Comparison of ENCODE assay signal across 15 mouse cellular contexts in genomic region chr12:31295505-31295904, GRCm38 (mm10). TPM values are rescaled to one million over a fixed set of nuclear protein-coding genes. Genes with fewer than 3 reads are reported as not detected.
A peak's percentile ranks its signal among the peaks of the same experiment; 100 is the strongest.
DNase-seq lines count a peak whose midpoint lies in the region; ATAC-seq and TF ChIP-seq lines count a peak whose summit lies in the region.
"Had no signal": no experiment of that assay in that cellular context is flagged by ENCODE, and none has a peak within 500 bp of the region (broad histone marks: within the 10 kb centered on the region; RNA-seq: fewer than 3 reads in every experiment).

No protein-coding gene starts in this region.

- no peak for TF ChIP-seq POLR2A in kidney, adult 2 months (IDR thresholded peaks at IDR 0.05; ENCODE audit: low read depth, low read length)

- WGBS in kidney, adult 2 months, result 25% methylated on average over 3 of the region's 3 CpGs
- WGBS in heart, embryonic 10.5 days, result 50% methylated on average over 3 of the region's 3 CpGs
- 14% methylated on average over 3 of the region's 3 CpGs for WGBS in kidney, postnatal 0 days

- peak; percentile 62 for DNase-seq in kidney, adult 2 months
- DNase-seq in kidney, adult 18-20 months, result no peak
- no peak for DNase-seq in heart, embryonic 10.5 days (ENCODE audit: low spot score)
- DNase-seq in kidney, postnatal 0 days (ENCODE audit: low spot score), result peak; percentile 62
- peak; percentile 33 to 76 for DNase-seq in lung, postnatal 4 days
- no peak for DNase-seq in gastrocnemius, adult 8-10 months (ENCODE audit: low spot score in 2 of 2)
- no peak for DNase-seq in cerebellum, postnatal 25 days
- DNase-seq in ovary, adult 18-20 months (ENCODE audit: low spot score), result no peak
- DNase-seq: forebrain, postnatal 0 days; thymus, adult 18-20 months had no signal

- H3K9ac ChIP-seq in kidney, postnatal 0 days (ENCODE audit: low read depth, low read length), result no peak overlapping the region
- H3K9ac ChIP-seq: embryonic facial prominence, embryonic 12.5 days; forebrain, postnatal 0 days; neural tube, embryonic 12.5 days had no signal

- no peaks in the 10 kb centered on the region for H3K27me3 ChIP-seq in kidney, adult 2 months (replicated peaks; ENCODE audit: control insufficient read depth, insufficient read depth, low read length)
- H3K27me3 ChIP-seq in heart, embryonic 10.5 days (ENCODE audit: insufficient read depth, poor library complexity, severe bottlenecking), result no peaks in the 10 kb centered on the region
- H3K27me3 ChIP-seq in kidney, postnatal 0 days (ENCODE audit: insufficient read depth, low read length), result no peaks in the 10 kb centered on the region
- H3K27me3 ChIP-seq: embryonic facial prominence, embryonic 12.5 days; neural tube, embryonic 12.5 days had no signal

- peaks cover 5% of the 10 kb centered on the region; the same call in 1 of the 2 replicates for H3K36me3 ChIP-seq in kidney, adult 2 months (ENCODE audit: control insufficient read depth, insufficient read depth, low read length)
- H3K36me3 ChIP-seq in heart, embryonic 10.5 days, result peaks cover 80% of the 10 kb centered on the region
- peaks cover 44% of the 10 kb centered on the region for H3K36me3 ChIP-seq in kidney, postnatal 0 days (ENCODE audit: insufficient read depth, low read length)
- H3K36me3 ChIP-seq: neural tube, embryonic 12.5 days had no signal

- 0 out of 2 replicates have a peak, but pooled peaks have one; percentile 30 for ATAC-seq in kidney, postnatal 0 days (replicated peaks; ENCODE audit: low FRiP score, low read depth)
- ATAC-seq: CD4-positive, CD25-positive, alpha-beta regulatory T cell, adult 4 months; forebrain, postnatal 0 days had no signal

- H3K27ac ChIP-seq in kidney, adult 2 months (ENCODE audit: insufficient read depth, low read depth, low read length), result peak overlapping the region; percentile 78
- H3K27ac ChIP-seq in heart, embryonic 10.5 days, result peak overlapping the region; percentile 79
- H3K27ac ChIP-seq in kidney, postnatal 0 days, result peak overlapping the region; percentile 65; the same call in 1 of the 2 replicates
- H3K27ac ChIP-seq: embryonic facial prominence, embryonic 12.5 days; macrophage; neural tube, embryonic 12.5 days had no signal

- TF ChIP-seq CTCF in kidney, adult 2 months (conservative IDR thresholded peaks at IDR 0.05; ENCODE audit: insufficient read depth, insufficient read length, low read depth, low read length), result no peak
- TF ChIP-seq CTCF in kidney, postnatal 0 days (IDR thresholded peaks at IDR 0.05; ENCODE audit: low read depth), result no peak

- H3K4me3 ChIP-seq in kidney, adult 2 months (ENCODE audit: insufficient read depth, low read depth, low read length), result no peak overlapping the region
- no peak overlapping the region for H3K4me3 ChIP-seq in heart, embryonic 10.5 days
- H3K4me3 ChIP-seq in kidney, postnatal 0 days (replicated peaks; ENCODE audit: low read depth, low read length), result no peak overlapping the region
- H3K4me3 ChIP-seq: embryonic facial prominence, embryonic 12.5 days; neural tube, embryonic 12.5 days had no signal

- H3K4me2 ChIP-seq in kidney, postnatal 0 days (ENCODE audit: low read length), result peak overlapping the region; percentile 19; the same call in 1 of the 2 replicates
- H3K4me2 ChIP-seq: embryonic facial prominence, embryonic 12.5 days; neural tube, embryonic 12.5 days had no signal

- H3K4me1 ChIP-seq in kidney, adult 2 months (ENCODE audit: control insufficient read depth, insufficient read depth, low read length), result peaks cover 43% of the 10 kb centered on the region
- H3K4me1 ChIP-seq in heart, embryonic 10.5 days, result peaks cover 57% of the 10 kb centered on the region
- H3K4me1 ChIP-seq in kidney, postnatal 0 days (replicated peaks; ENCODE audit: insufficient read depth, low read length), result peaks cover 22% of the 10 kb centered on the region
- H3K4me1 ChIP-seq: neural tube, embryonic 12.5 days had no signal

- H3K9me3 ChIP-seq in heart, embryonic 10.5 days, result no peaks in the 10 kb centered on the region
- H3K9me3 ChIP-seq in kidney, postnatal 0 days (replicated peaks; ENCODE audit: low read length), result no peaks in the 10 kb centered on the region
- H3K9me3 ChIP-seq: embryonic facial prominence, embryonic 12.5 days; neural tube, embryonic 12.5 days had no signal

RNA-seq across cellular contexts. Expression of gene Lamb1, which starts 30.5 kb away (rescaled TPM):
- polyA plus RNA-seq in kidney, adult 2 months (2012; rRNA removed), result 41.0 and 46.5 TPM in 2 replicates
- 66.1 and 102 TPM in 2 replicates for polyA plus RNA-seq in heart, embryonic 10.5 days (2016; fragmentation: Nextera tagmentation; extraction: Ambion mirVana)
- polyA plus RNA-seq in kidney, postnatal 0 days (2015; fragmentation: Nextera tagmentation; extraction: Ambion mirVana), result 115 and 128 TPM in 2 replicates
- total RNA-seq in gastrocnemius, adult 8-10 months (2022), result 10 to 100 TPM in 1 of 4 experiments, 1 to 10 TPM in 3; 6.6 to 10.9 (median 9.1) TPM
- total RNA-seq: hematopoietic stem cell, adult 5-6 weeks had no signal
- polyA plus RNA-seq: CD4-positive, CD25-positive, alpha-beta regulatory T cell, adult 4 months had no signal

RNA-seq across cellular contexts. Expression of gene Gm6993, which starts 54.9 kb away (rescaled TPM):
- polyA plus RNA-seq in kidney, adult 2 months (2012; rRNA removed), result not detected in 2 replicates
- polyA plus RNA-seq in heart, embryonic 10.5 days (2016; fragmentation: Nextera tagmentation; extraction: Ambion mirVana), result not detected in 2 replicates
- not detected in 2 replicates for polyA plus RNA-seq in kidney, postnatal 0 days (2015; fragmentation: Nextera tagmentation; extraction: Ambion mirVana)
- total RNA-seq in gastrocnemius, adult 8-10 months (2022), result not detected
- total RNA-seq: forebrain, postnatal 0 days; hematopoietic stem cell, adult 5-6 weeks had no signal
- polyA plus RNA-seq: CD4-positive, CD25-positive, alpha-beta regulatory T cell, adult 4 months; embryonic facial prominence, embryonic 12.5 days; forebrain, postnatal 0 days; macrophage; neural tube, embryonic 12.5 days had no signal

RNA-seq across cellular contexts. Expression of gene Dld, which starts 55.7 kb away (rescaled TPM):
- 50.6 and 72.5 TPM in 2 replicates for polyA plus RNA-seq in kidney, adult 2 months (2012; rRNA removed)
- polyA plus RNA-seq in heart, embryonic 10.5 days (2016; fragmentation: Nextera tagmentation; extraction: Ambion mirVana), result 166 and 209 TPM in 2 replicates
- 196 and 202 TPM in 2 replicates for polyA plus RNA-seq in kidney, postnatal 0 days (2015; fragmentation: Nextera tagmentation; extraction: Ambion mirVana)
- total RNA-seq in gastrocnemius, adult 8-10 months (2022), result 100 to 1,000 TPM; 162 to 186 (median 180) TPM

Comparison
In these comparisons a context has a peak if more than half of its experiments do, and no peak if none do; other contexts are left out.
1. DNase-seq: peak in kidney, adult 2 months (single experiment), kidney, postnatal 0 days (single experiment) and lung, postnatal 4 days (2 of 2); none in kidney, adult 18-20 months (single experiment), heart, embryonic 10.5 days (single experiment), gastrocnemius, adult 8-10 months (0 of 2), cerebellum, postnatal 25 days (0 of 2) and ovary, adult 18-20 months (single experiment).
2. Peak in every context shown above with its lines, with median percentiles within 50 percentile points of each other: H3K27ac ChIP-seq.